Mouse (Mus musculus) thymus, adult 2 months (tissue): ENCODE measurements at regions not wholly inside any gene's neighbourhood (a gene's known extent, or its start where the extent isn't known, plus 50 kb on each side); places are given as distances from the start of the nearest gene placed in this dataset.

Source experiments
- CTCF ChIP-seq: fragments of 200-500 bp; IDR thresholded peaks from 2 replicates; pipeline ENCODE4 v1.5.1; 2012; ENCODE audit warnings: mild to moderate bottlenecking, control low read depth, low read length, moderate library complexity, borderline replicate concordance; ENCODE audit not compliant: control insufficient read depth, poor library complexity, insufficient read depth; ENCODE audit errors: extremely low read depth
- POLR2A ChIP-seq: fragments of 200-500 bp; IDR thresholded peaks from 2 replicates; pipeline ENCODE4 v1.6.1; 2012; ENCODE audit warnings: mild to moderate bottlenecking, low read length, control low read depth, moderate library complexity; ENCODE audit not compliant: control insufficient read depth, poor library complexity, insufficient read depth; ENCODE audit errors: extremely low read depth

GRCm38 (mm10) chr8:92482393-92482792 lies 125.0 kb downstream of the Irx5 start:
- no peak for TF ChIP-seq POLR2A
- no peak for TF ChIP-seq CTCF
